Mouse (Mus musculus): ENCODE results near the gene Zfp536.

- TF ChIP-seq POLR2A (IDR thresholded peaks at IDR 0.05; ENCODE audit: borderline replicate concordance, control insufficient read depth, low read depth, low read length) (no peak), CTCF (IDR thresholded peaks at IDR 0.05; ENCODE audit: control insufficient read depth, insufficient read depth, low read length) (no peak)
Measured at GRCm38 (mm10) chr7:37481165-37481564, 292.3 kb downstream of the Zfp536 start.
